Mouse (Mus musculus) adipocyte (in vitro differentiated cells): ENCODE results near the gene Sclt1.
A peak's percentile ranks its signal among the peaks of the same experiment; 100 is the strongest.

Experiments
- DNase-seq: peaks from one replicate; pipeline ENCODE4 v3.0.0-alpha.2; 2016; ENCODE audit warnings: low spot score

The Sclt1 gene

DNA sequence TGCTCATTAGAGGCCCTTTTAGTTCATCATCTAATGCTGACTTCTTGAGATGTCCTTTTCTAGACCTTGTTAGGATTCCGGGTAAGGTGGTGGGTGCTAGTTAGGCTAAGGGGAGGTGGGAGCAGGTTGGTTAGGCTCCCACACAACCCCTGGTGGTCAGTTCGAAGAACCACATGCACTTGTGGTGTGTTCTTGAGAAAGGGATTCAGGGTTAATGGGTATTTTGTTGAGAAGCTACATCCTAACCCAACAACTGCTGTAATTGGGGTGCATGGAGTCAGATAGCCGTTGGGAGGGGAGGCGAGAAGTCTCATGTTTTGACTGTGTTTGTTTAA is 136.0 kb downstream of the Sclt1 start:
- DNase-seq = no peak

DNA sequence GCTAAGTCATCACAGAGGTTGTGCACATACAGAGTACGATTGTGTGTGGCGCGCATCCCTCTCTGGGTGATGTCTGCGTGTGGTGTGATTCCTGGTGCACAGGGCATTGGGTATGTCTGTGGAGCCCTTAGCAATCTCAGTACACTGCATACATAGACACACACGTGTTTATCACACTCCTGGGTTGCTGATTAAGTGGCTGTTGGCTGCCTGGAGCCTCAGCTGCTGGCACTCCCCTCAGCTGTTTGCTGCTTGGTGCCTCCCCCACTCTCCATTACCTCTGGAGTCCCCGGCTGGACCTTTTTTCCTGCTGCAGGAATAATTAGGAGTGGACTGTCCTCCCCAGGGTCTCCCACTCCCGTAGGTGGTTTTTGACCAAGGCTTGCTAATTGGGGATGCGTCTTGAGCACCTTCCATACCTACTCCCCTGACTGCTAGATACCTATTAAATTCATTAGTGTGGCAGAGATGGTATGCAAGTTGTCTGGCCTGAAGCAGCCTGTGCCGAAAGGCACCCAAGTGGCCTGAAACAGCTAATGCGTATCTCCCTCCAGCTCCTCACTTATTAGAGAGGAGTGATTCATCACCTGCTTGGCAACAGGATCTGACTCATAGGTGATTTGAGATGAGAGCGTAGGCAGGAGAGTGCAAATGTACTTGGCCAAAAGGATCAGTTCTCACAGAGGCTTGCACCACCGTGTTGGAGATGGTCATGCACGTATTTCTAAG is 136.5 kb downstream of the Sclt1 start:
- DNase-seq = no peak

DNA sequence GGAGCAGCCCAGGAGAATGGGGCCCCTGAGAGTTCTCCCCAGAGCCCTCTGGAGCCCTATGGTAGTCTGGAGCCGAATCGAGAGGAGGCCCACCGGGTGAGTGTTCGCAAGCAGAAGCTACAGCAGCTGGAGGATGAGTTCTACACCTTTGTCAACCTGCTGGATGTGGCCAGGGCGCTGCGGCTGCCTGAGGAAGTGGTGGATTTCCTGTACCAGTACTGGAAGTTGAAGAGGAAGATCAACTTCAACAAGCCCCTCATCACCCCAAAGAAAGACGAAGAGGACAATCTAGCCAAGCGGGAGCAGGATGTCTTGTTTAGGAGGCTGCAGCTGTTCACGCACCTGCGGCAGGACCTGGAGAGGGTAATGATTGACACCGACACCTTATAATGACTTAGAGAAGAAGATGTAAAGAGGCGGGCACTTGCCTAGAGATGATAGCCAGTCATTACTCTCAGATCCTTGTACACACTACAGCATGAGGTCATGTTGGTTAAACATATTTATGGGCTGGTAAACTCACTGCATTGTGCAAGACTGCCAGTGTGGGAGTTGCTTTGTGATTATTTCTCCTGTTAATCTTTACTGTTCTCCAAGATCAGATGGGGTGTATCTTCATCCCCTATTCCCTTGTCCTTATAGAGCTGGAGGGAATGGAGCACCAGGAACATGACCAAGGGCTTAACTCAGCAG is 137.5 kb downstream of the Sclt1 start:
- DNase-seq = no peak

DNA sequence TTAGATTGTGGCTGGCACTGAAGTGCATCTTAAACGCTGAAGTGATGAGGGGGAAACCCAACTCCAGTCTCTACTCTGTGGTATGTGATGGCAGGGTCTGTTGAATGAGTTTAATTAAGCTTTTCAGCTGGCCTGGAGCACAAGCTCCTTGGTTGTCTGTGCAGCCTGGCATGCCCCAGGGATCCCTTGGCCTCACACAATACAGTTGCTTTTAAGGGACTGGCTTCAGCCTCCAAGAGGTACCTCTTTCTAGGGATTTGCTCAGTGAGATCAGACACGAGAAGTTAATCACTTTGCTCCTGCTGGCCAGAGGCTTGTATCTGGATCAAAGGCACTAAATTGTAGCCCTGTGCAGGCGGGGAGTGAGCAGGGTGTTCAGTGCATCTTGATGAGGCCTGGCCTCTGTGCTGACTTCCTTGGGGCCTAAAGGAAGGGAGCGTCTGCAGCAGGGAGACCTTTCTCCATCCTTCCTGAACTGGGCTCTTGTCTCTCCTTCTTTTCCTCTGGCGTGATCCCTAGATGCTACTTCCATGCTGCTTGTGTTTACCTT is 138.8 kb downstream of the Sclt1 start:
- DNase-seq = no peak

DNA sequence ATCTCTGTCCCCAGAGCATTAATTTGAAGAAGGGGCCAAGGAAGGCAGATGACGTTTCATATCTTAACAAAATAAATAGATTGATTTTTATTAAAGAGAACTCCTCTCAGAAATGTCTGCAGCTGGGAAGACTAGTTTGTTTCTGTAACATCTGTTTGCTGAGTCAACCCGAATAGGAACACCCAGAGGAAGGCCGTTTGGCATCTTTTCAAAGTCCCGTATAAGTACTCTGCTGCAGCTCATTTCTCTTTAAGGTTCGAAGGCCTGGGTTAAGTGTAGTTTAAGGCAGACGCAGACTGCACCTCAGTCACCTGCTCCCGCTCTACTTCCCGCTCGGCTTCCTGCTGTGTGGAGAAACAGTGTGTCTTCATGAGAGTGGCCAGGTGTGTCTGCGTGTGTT is 139.4 kb downstream of the Sclt1 start:
- DNase-seq = no peak

DNA sequence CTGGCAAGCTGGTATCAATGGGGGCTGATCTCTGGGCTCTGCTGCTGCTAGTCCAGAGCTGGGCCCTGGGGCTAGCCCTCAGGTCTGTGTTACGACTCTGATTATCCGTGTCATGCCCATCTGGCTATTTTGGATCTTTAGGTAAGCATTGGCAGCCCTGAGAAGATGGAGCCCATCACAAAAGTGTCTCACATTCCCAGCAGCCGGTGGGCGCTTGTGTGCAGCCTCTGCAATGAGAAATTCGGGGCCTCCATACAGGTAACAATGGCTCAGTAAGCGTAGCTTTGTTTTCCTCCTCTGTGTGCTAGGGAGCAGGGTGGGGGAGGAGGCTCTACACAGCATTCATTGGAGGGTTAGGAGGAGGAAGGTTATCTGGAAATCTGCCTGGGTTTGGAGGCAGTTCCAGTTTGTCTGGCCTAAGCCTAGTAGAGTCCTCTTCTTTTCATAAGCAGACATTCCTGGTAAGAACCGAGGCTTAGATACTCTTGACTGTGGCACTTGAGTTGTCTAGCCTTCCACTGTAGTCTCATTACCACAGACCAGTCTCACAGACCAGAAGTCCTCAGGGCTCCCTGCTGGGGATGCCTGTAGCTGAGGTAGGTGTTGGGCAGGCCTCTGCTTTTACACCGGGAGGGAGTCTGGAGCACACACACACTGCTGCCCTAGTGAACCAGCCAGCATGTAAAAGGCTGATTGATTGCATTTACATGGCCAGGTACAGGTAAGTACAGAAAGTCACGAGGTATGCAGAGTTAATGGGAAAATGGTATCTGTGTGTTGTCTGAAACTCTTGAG is 140.9 kb downstream of the Sclt1 start:
- peak; percentile 91 for DNase-seq

DNA sequence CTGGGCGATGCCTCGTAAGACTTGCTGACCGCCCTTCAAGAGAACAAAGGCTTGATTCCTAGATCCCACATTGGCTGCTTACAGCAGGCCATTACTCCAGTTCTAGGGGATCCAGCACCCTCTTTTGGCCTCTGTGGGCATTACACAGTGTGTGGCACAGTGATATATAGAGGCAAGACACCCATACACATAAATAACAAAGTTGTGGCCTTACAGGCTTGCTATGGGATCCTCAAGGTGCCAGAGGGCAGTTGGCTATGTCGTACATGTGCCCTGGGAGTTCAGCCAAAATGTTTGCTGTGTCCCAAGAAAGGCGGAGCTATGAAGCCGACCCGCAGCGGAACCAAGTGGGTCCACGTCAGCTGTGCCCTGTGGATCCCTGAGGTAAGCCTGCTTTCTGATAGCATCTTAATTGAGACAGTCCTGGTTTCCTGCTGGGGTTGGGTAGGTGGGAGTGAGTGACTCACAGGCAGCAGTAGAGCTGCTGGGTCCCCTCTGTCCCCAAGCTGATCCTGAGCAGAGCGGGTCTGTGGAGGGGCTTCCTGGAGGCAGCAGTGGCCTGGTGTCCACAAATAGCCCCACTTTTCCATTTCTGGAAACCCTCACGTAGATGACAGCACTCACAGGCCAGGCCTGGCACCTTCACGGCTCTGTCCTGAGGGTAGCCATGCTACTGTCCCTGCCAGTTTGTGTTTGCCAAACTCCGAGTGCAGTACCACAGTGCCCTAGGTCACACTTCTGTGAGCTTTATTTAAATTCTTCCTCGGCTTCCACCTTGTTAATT is 142.3 kb downstream of the Sclt1 start:
- peak; percentile 75 for DNase-seq

DNA sequence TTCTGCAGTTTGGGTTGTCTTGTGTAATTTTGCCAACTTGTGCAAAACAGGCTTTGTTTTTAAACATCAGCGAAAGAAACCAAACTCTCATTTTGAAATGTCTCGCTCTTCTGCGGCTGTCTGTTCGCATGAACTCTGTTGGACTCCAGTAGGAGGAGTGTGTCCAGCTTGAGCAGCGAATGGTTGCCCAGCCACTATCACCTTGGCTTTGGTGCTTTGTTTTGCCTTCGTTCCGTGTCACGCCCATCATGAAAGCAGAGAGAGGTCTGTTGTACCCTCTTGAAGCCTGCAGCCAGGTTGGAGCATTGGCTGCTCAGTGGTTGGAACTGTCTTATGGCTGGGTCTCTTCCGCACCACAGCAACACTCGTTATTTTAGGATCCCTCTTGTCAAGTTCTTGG is 143.1 kb downstream of the Sclt1 start:
- DNase-seq = no peak

DNA sequence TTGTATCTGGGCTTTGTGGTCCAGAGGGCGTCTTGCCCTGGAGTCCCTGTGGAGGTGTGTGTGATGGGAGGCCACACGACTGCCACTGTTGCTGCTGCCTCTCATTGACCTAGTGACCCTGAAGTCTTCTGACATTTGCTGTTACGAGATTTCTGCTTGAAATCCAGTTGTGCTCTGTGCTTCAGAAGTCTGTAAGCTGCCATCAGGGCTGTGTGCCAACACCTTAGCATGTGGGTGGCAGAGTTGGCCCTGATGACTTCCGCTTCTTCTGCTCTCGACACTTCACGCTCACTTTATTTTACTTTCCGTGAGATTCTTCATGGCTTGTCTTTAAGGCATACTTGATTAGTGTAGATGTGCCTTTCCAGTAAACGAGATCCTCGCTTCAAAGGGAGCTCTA is 143.9 kb downstream of the Sclt1 start:
- peak; percentile 72 for DNase-seq

DNA sequence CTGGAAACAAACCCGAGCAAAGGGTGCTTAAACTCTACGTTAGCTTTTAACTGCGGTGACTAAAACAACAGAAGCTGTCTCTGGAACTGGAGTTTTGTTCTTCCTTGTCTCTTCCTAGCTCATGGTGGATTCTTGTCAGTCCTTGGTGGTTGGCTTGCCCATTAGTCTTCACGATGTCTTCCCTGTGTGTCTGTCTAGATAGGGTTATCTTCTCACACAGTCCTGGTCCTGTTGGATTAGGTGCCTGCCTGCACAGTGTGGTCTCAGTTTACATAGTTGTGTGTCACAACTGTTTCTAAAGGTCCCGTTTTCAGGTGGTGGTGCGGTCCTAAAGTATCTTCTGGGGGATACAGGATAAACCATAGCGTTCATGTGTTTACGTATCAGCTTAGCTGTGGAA is 145.3 kb downstream of the Sclt1 start:
- DNase-seq = no peak

DNA sequence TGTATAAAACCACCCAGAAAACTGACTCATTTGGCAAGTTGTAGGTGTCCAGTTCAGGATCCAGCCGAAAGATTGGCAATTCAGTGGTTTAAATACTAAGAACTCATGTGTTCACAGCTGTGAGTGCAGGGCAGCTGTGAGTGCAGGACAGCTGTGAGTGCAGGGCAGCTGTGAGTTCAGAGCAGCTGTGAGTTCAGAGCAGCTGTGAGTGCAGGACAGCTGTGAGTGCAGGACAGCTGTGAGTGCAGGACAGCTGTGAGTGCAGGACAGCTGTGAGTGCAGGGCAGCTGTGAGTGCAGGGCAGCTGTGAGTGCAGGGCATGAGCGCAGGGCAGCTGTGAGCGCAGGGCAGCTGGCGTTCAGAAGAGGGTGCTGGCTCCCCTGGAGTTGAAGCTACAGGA is 147.3 kb downstream of the Sclt1 start:
- DNase-seq = no peak

DNA sequence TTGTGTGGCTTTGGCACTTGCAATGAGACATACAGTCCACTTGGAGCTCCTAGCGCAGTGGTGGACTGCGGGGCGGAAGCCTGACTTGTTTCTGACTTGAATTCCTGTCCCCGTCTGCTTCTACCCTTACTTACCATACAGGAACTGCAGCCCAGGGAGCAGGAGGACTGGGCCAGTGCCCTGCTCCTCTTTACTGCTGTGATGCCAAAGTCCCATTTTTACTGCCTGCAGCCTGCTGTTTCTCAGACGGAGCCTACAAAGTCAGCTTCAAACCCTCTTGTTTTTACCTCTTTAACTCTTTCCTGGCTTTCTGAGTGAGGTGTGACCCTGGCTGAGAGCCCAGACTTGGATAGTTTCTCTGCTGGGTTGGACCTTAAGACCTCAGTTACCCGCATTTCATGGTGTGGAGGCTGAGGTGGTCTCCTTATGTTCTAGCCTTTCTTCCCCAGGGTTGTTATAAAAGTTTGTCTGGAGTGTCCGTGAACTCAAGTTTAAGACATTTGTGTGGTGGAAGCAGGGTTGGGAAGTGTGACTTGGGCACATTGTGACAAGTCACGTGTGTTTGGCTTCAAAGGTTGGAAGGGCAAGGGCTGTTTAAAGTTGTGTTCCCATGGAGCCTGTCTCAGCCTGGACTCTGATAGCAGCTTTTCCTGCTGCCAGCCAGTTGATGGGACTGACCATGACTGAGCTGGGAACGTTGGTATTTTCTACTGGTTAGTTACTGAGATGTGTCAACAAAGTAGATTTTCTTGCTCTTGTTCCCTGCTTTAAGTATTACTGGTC is 148.0 kb downstream of the Sclt1 start:
- DNase-seq = no peak

DNA sequence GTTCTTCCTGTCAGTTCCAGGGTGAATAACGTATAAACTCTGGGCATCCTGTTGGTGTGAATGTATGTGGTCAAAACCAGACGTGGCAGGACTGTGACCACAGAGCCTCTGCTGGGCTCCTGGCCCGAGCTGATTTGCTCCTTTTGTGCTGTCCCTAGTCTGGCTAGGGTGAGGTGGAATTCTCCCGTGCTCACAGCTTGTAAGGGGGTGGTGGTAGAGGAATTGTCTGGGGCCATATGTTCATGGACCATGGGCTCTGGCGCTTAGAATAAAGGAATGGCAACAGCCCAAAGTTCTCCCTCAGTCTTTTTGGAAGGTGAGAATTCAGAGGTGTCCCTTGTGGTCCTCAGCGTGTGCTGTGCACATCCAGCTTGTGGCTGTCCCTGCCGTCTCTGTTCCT is 149.5 kb downstream of the Sclt1 start:
- DNase-seq = no peak

DNA sequence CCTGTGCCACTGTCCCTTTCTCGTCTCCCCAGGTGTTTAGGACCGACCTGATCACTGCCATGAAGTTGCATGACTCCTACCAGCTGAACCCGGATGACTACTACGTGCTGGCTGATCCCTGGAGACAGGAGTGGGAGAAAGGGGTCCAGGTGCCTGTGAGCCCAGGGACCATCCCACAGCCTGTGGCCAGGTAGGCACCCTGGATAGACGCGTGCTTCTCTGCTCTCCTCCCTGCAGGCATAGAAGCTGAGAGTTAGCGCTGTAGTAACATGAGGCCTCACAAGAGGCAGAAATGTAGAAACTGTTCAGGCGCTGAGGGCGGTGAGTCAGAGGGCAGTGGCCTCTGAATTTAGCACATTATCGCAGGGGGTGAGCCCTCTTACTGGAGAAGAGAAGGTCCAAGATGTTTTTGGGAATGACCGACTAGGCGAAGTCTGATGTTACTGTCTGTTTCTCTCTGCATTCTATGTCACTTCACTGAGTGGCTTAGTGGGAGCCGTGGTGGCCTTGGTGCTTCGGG is 150.6 kb downstream of the Sclt1 start:
- no peak for DNase-seq

DNA sequence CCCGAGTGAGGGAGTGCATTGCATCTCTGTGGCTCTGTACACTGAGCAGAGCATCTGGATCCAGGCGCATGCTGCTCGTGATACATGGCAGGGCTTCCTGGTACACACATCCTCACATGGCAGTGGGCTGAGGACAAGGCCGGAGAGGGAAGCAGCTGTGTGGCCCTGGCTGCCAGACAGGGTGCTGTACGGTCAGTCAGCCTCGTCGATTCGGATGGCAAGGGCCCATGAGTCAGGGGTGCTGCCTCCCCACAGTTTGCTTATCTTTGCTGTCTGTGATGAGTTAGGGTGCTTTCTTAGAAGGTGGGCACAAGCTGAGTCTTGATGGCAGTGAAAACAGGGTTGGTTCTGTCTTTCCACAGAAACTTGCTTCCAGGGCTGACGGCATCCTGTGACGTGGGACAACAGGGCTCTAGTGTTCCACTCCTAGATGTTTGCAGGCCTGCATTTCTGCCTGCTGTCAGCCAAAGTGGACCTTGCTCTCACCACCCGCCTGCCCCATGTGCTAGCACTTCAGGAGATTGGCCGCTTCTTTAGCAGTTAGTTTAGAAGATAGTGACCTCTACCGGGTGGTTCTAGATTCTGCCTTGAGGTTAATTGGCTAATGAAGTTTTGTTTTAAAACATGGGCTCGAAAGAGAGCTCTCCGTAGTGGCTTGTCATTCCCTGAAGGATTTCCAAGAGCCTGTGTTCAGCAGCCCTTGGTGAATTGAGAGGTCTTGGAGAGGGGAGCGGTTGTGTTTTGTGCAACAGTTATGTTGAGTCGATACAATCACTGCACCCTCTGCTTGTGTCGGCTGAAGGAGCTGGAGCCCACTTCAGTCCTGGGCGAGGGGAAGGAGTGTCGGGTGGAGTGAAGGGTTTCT is 151.4 kb downstream of the Sclt1 start:
- DNase-seq = no peak

DNA sequence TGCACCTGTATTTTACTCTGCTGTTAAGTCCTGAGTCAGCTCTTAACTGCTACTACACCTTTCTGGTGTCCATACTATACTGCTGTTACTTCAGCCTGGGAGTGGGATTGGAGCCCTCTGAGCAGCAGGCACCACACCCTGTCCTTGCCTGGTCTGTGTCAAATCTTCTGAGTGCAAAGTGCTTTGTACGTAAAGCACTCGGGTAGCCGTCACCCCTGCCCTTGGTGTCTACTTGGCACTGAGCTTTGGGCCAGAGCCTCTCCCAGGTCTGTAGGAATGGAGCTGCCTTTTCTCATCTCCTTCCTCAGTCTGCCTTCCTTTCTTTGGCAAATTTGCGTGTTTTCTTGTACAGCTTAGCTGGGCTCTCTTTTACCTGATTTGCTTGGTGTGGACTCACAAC is 152.3 kb downstream of the Sclt1 start:
- peak; percentile 74 for DNase-seq

DNA sequence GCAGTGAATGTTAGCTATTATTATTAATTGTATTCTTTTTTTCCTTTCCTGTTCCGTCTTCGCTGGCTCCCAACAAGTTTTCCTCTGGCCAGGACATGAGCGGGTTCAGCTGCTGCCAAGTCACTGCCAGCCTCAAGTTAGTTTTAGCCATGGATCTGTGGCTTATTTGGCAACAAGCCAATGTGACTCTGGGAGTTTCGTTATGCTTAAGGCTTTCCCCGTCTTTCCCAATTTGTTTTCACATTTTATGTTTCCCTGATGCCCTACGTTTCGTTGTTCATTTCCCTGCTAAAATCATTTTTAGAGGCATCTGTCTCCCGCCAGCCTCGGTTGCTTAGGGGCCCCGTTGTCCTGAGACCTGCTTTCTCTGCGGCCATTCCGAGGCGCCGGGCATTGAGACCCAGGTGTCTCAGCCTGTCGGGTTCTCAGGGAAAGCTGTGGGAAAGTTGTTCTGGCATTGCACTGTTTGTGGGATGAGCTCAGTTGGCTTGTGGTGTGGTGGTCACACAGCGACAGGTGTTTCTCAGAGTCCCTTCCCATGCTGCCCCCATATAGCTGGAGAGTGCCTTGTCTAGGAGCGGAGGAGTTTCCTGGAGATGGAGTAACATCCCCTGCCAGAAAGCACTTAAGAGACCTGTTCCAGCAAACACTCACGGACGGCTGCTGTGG is 152.9 kb downstream of the Sclt1 start:
- DNase-seq = peak; percentile 99

DNA sequence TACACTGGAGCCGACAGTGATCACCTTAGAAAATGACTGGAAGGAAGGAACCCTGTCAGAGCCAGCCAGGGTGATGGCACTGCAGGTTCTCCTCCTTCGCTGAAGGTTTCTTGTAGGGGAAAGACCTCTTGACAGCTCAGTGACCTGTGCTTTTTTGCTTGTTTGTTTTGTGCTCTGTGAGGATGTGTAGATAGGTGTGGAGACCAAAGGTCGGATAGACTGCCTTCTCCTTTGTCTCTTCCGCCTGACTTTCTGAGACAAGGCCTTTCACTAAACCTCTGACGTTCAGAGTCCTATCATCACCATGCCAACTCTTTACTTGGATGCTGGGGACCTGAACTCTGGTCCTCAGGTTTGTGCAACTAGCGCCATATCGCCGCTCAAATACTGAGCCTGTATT is 153.8 kb downstream of the Sclt1 start:
- DNase-seq = no peak

DNA sequence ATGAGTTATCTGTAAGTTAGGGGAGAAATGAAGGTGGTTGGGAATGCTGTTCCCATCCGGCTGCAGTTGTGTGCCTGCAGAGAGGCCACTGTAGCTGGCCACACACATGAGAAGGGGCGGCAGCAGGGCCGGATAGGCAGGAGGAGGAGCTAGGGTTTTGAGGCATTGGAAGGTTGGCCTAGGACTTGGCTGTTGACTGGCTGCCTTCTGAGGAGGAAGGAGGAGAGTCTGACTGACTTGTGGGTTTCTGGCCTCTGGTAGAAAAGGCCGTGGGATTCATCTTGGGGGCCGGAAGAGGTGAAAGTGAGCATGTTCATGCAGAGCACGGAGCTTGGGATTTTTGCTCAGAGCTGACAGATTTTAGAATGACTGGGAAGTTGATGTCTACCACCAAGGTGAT is 154.7 kb downstream of the Sclt1 start:
- DNase-seq = peak; percentile 80

DNA sequence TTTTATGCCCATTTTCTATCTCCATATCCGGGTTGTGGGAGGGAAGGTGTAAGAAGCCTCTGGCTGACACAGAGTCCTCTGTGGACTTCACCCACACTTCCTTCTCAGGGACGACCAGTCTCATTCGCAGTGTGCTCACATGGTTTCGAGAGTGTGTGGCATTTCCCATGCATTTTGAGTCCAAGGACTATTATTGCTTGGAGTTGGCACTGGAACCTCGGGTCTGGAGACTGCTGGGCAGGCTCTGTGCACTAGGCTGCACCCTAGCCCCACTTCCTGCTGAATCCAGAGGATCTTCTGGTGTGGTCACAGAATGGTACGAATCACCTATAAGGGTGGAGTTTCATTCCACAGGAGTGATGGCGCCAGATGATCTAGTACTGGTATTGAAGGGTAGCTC is 155.4 kb downstream of the Sclt1 start:
- DNase-seq = peak; percentile 88
